Mouse (Mus musculus): ENCODE measurements around the gene Abcc4. TPM values are rescaled to one million over a fixed set of nuclear protein-coding genes. Genes with fewer than 3 reads are reported as not detected.
"Not testable (repeated sequence)": the region's sequence is repeated elsewhere in the genome, so short reads cannot be mapped to it uniquely, and the experiment has no call there.

Abcc4 gene
- polyA plus RNA-seq, 1 experiment from 2014 or later = 5.2 TPM

DNA sequence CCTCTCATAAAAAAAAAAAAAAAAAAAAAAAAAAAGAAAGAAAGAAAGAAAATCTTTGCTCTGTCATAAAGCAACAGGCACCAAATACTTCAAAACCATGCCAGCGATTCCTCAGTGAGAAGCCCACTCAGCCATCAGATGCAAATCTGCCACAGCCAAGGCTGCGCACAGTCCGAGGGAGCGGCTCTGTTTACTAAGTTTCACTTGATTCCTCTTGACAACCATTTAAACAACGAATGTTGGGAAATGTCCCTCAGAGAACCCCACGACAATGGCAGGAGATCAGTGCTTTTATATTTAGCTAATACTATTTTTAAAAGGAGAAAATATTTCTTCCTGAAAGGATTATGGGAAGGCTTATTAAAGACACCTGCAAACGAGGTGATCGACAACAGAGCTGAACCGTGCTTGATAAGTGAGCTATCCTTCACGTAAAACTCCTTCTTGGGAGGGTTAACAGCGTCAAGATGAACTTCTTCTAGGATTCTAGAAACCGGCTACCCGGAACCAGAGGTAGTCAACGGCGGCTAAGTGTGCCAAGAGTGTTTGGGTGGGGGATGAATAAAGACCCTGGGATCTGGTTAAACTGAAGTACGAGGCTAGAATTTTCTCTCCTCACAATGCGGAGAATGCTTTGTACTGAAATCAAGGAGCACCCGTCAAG lies 154.8 kb downstream of the Abcc4 start:
- Histone ChIP-seq H3K27me3 (ENCODE audit: control insufficient read depth, insufficient read depth, low read length) (no peaks in the 10 kb centered on the region), H3K36me3 (ENCODE audit: control insufficient read depth, insufficient read depth, low read length) (no peaks in the 10 kb centered on the region), H3K9ac (ENCODE audit: low read length) (peak overlapping the region; percentile 54), H3K4me1 (ENCODE audit: control insufficient read depth, insufficient read depth, low read length) (peaks cover 6% of the 10 kb centered on the region; the same call in 1 of the 2 replicates), H3K4me3 (replicated peaks; ENCODE audit: low read length) (peak overlapping the region; percentile 33), H3K27ac (ENCODE audit: low read length) (peak overlapping the region; percentile 25; the same call in 1 of the 2 replicates), H3K9me3 (replicated peaks; ENCODE audit: control insufficient read depth, low read length) (no peaks in the 10 kb centered on the region), H3K4me2 (ENCODE audit: low read depth, low read length) (peak overlapping the region; percentile 54)
- no peak for ATAC-seq (ENCODE audit: insufficient read depth, low FRiP score)
- WGBS = 13% methylated on average over 18 of the region's 18 CpGs

DNA sequence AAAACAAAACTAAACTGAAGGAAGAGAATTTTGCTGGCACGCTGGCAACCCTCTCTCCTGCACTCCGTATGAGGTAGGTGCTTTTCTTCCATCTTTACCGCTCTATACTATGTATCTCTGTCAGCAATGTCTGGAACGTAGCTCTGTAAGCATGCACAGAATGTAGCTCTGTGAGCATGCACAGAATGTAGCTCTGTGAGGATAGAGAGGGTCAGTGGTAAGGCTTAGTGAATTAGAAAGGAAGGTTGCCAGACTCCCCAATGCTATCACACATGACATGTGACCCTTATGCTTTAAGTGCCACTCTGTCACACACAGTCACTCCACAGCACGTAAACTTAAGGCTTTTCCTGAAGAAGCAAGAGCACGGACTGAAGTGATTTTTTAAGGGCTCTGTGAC lies 161.5 kb downstream of the Abcc4 start:
- Histone ChIP-seq H3K27me3 (ENCODE audit: control insufficient read depth, insufficient read depth, low read length) (no peaks in the 10 kb centered on the region), H3K4me2 (ENCODE audit: low read depth, low read length) (no peak overlapping the region), H3K4me1 (ENCODE audit: control insufficient read depth, insufficient read depth, low read length) (no peaks in the 10 kb centered on the region), H3K9ac (ENCODE audit: low read length) (no peak overlapping the region), H3K4me3 (replicated peaks; ENCODE audit: low read length) (no peak overlapping the region), H3K27ac (ENCODE audit: low read length) (no peak overlapping the region), H3K36me3 (ENCODE audit: control insufficient read depth, insufficient read depth, low read length) (no peaks in the 10 kb centered on the region), H3K9me3 (replicated peaks; ENCODE audit: control insufficient read depth, low read length) (no peaks in the 10 kb centered on the region; the same call in 1 of the 2 replicates)
- no peak; the same call in 1 of the 2 replicates for ATAC-seq (ENCODE audit: insufficient read depth, low FRiP score)
- 78% methylated on average over 6 of the region's 6 CpGs for WGBS

DNA sequence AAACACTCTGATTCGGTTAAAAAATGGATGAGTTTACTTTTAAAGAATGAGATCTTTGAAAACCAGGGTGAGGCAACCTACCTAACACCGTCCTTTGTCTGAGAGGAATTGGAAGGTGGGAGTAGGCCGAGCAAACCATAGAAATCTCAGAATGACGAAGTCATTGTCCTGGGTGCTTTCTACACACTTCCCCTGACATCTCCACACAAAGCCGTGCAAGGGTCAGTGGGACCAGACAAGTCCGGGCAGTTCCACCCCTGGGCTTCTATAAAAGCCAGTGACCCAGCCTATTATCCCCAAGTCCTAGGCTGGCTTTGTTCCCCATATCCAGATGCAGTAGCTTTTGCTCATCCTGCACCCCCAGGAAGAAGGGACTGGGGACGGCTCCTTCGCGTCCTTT lies 163.1 kb downstream of the Abcc4 start:
- Histone ChIP-seq H3K27ac (ENCODE audit: low read length) (no peak overlapping the region), H3K4me2 (ENCODE audit: low read depth, low read length) (no peak overlapping the region), H3K4me3 (replicated peaks; ENCODE audit: low read length) (no peak overlapping the region), H3K4me1 (ENCODE audit: control insufficient read depth, insufficient read depth, low read length) (no peaks in the 10 kb centered on the region), H3K36me3 (ENCODE audit: control insufficient read depth, insufficient read depth, low read length) (no peaks in the 10 kb centered on the region), H3K9me3 (replicated peaks; ENCODE audit: control insufficient read depth, low read length) (no peaks in the 10 kb centered on the region; the same call in 1 of the 2 replicates), H3K9ac (ENCODE audit: low read length) (no peak overlapping the region), H3K27me3 (ENCODE audit: control insufficient read depth, insufficient read depth, low read length) (no peaks in the 10 kb centered on the region)
- WGBS = 75% methylated on average over 9 of the region's 9 CpGs
- ATAC-seq (ENCODE audit: insufficient read depth, low FRiP score) = no peak

DNA sequence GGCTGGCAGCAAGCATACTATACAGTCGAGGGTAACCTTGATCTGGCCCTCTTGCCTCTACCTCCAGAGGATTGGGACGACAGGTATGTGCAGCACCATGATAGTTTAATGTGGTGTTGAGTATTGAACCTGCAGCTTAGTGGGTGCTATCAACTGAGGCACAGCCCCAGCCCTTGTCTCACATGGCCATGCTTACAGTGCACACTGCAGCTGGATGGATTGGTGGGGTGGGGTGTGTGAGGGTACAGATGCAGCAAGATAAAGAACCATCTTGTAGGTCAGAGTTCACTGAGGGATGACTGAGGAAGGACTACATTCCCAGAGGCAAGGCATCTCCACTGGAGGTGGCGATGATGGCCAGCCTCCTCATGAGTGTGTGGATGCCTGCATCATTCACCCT lies 174.5 kb downstream of the Abcc4 start:
- Histone ChIP-seq H3K9me3 (replicated peaks; ENCODE audit: control insufficient read depth, low read length) (no peaks in the 10 kb centered on the region), H3K9ac (ENCODE audit: low read length) (no peak overlapping the region), H3K4me3 (replicated peaks; ENCODE audit: low read length) (no peak overlapping the region), H3K4me2 (ENCODE audit: low read depth, low read length) (no peak overlapping the region), H3K36me3 (ENCODE audit: control insufficient read depth, insufficient read depth, low read length) (no peaks in the 10 kb centered on the region), H3K4me1 (ENCODE audit: control insufficient read depth, insufficient read depth, low read length) (no peaks in the 10 kb centered on the region), H3K27me3 (ENCODE audit: control insufficient read depth, insufficient read depth, low read length) (no peaks in the 10 kb centered on the region), H3K27ac (ENCODE audit: low read length) (no peak overlapping the region)
- 84% methylated on average over 3 of the region's 3 CpGs for WGBS
- no peak for ATAC-seq (ENCODE audit: insufficient read depth, low FRiP score)

DNA sequence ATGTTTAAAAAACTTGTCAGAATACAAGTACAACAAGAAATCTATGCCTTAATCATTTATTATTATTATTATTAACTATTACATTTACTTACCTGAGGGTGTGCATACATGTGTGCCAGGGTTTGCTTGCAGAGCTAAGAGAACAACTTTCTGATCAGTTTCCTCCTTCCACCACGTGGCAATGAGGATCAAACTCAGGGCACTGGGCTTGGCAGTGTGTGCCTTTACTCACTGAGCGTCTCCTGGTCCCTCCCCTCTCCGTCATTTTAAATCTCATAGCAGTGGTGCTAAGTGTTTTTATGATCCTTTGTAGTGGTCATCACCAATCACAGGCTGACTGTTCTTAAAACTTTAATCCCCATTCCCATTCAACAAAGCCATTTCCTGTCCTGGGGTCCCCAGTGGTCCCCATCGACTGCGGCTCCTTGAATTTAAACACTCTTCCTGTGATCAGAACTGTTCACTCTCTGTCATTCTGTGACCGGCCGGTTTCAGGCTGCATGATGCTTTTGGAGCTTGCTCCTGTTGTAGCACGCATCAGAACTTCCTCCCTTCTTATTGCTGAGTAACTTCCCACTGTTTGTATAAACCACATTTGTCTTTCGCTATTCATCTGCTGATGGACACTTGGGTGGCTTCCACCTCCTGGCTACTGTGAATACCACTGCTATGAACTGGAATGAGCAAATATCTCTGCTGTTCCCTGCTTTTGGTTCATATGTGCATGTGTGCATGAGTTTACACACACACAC lies 191.6 kb downstream of the Abcc4 start:
- WGBS = 38% methylated on average over 9 of the region's 9 CpGs
- H3K4me3 ChIP-seq (replicated peaks; ENCODE audit: low read length) = no peak overlapping the region
- no peaks in the 10 kb centered on the region for H3K36me3 ChIP-seq (ENCODE audit: control insufficient read depth, insufficient read depth, low read length)
- ATAC-seq (ENCODE audit: insufficient read depth, low FRiP score) = no peak
- no peaks in the 10 kb centered on the region for H3K9me3 ChIP-seq (replicated peaks; ENCODE audit: control insufficient read depth, low read length)
- no peaks in the 10 kb centered on the region for H3K27me3 ChIP-seq (ENCODE audit: control insufficient read depth, insufficient read depth, low read length)
- no peak overlapping the region for H3K4me2 ChIP-seq (ENCODE audit: low read depth, low read length)
- peaks cover 9% of the 10 kb centered on the region; the same call in 1 of the 2 replicates for H3K4me1 ChIP-seq (ENCODE audit: control insufficient read depth, insufficient read depth, low read length)
- H3K27ac ChIP-seq (ENCODE audit: low read length) = peak overlapping the region; percentile 58; the same call in 1 of the 2 replicates
- no peak overlapping the region for H3K9ac ChIP-seq (ENCODE audit: low read length)

DNA sequence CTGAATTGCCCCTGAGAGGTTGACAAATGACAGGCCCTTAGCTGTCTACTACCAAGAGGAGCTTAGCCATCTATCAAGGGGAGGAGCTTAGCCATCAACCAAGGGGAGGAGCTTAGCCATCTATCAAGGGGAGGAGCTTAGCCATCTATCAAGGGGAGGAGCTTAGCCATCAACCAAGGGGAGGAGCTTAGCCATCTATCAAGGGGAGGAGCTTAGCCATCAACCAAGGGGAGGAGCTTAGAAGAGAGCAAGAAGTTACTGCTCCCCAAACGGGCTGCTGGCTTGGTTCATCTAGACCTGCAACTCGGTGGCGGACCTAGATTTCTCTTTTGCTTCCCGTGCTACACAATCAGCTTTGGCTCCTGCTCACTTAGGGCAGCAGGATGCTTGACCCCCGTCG lies 194.3 kb downstream of the Abcc4 start:
- not testable (repeated sequence) for H3K36me3 ChIP-seq (ENCODE audit: control insufficient read depth, insufficient read depth, low read length); H3K4me3 ChIP-seq (replicated peaks; ENCODE audit: low read length); H3K9ac ChIP-seq (ENCODE audit: low read length); ATAC-seq (ENCODE audit: insufficient read depth, low FRiP score); H3K4me2 ChIP-seq (ENCODE audit: low read depth, low read length); H3K27ac ChIP-seq (ENCODE audit: low read length); H3K9me3 ChIP-seq (replicated peaks; ENCODE audit: control insufficient read depth, low read length); H3K27me3 ChIP-seq (ENCODE audit: control insufficient read depth, insufficient read depth, low read length)
- peaks cover 13% of the 10 kb centered on the region for H3K4me1 ChIP-seq (ENCODE audit: control insufficient read depth, insufficient read depth, low read length)
- 92% methylated on average over 6 of the region's 6 CpGs for WGBS

DNA sequence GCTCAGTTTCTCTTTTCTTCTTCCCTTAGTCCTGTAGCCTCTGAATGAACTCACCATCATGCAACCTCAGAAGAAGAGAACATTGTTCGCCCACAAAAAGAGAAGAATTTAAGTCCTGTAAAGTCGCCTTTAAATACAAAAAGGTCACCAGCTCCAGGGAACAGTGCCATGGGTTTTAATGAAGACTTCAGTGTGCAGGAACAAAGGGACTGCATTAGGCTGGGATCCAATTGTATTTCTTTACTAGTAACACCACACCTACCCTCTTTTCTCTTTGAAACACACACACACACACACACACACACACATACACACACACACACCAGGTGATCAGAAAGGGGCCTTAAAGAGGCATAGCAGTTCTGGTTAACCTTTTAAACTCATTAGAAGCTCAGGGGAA lies 195.2 kb downstream of the Abcc4 start:
- H3K9ac ChIP-seq (ENCODE audit: low read length) = no peak overlapping the region
- no peak overlapping the region for H3K4me2 ChIP-seq (ENCODE audit: low read depth, low read length)
- no peaks in the 10 kb centered on the region for H3K9me3 ChIP-seq (replicated peaks; ENCODE audit: control insufficient read depth, low read length)
- ATAC-seq (ENCODE audit: insufficient read depth, low FRiP score) = no peak
- H3K4me1 ChIP-seq (ENCODE audit: control insufficient read depth, insufficient read depth, low read length) = peaks cover 15% of the 10 kb centered on the region
- H3K27ac ChIP-seq (ENCODE audit: low read length) = peak overlapping the region; percentile 18; the same call in 1 of the 2 replicates
- H3K27me3 ChIP-seq (ENCODE audit: control insufficient read depth, insufficient read depth, low read length) = no peaks in the 10 kb centered on the region
- WGBS = 77% methylated on average over 2 of the region's 2 CpGs
- no peaks in the 10 kb centered on the region for H3K36me3 ChIP-seq (ENCODE audit: control insufficient read depth, insufficient read depth, low read length)
- H3K4me3 ChIP-seq (replicated peaks; ENCODE audit: low read length) = no peak overlapping the region

DNA sequence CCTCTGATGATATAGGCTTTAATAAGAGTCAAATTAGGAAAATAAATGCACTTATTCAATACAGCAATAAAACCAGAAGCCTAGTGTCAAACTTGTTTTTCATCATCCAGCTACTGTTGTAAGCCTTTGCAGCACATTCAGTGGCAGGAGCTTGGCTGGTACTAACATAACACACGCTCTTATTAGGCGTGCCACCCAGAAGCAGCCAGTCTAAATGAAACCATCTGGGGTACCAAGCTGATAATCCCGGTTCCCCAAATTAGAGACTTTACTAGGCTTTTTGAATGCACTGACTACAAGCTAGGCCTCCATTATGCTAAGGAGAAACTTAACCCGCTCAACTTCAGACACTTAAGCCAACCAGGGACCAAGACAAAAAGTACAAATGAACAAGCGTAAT lies 195.8 kb downstream of the Abcc4 start:
- H3K4me3 ChIP-seq (replicated peaks; ENCODE audit: low read length) = no peak overlapping the region
- no peak overlapping the region for H3K9ac ChIP-seq (ENCODE audit: low read length)
- 86% methylated on average over 5 of the region's 5 CpGs for WGBS
- peak overlapping the region; percentile 18; the same call in 1 of the 2 replicates for H3K27ac ChIP-seq (ENCODE audit: low read length)
- no peaks in the 10 kb centered on the region for H3K27me3 ChIP-seq (ENCODE audit: control insufficient read depth, insufficient read depth, low read length)
- H3K36me3 ChIP-seq (ENCODE audit: control insufficient read depth, insufficient read depth, low read length) = no peaks in the 10 kb centered on the region
- ATAC-seq (ENCODE audit: insufficient read depth, low FRiP score) = no peak
- peaks cover 15% of the 10 kb centered on the region for H3K4me1 ChIP-seq (ENCODE audit: control insufficient read depth, insufficient read depth, low read length)
- no peaks in the 10 kb centered on the region for H3K9me3 ChIP-seq (replicated peaks; ENCODE audit: control insufficient read depth, low read length)
- H3K4me2 ChIP-seq (ENCODE audit: low read depth, low read length) = no peak overlapping the region

DNA sequence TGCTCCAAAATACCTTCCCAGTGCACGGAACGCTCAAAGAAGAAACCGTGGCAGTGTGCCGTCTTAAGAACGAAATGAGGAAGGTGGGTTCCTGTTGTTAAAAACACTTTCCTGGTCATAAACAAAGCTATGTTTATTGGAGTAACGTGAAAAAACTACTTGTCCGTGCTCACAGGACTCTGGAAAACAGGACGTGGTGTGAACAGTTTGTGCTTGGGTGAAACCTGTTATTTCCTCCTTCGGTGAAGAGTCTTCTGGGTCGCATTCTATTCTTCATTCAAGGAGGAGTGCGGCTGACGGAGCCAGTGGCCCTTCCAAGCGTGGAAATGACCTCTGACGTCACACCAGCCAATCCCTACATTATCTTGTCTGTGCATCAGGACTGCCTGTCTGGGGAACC lies 198.2 kb downstream of the Abcc4 start:
- WGBS = 87% methylated on average over 14 of the region's 14 CpGs
- no peak for ATAC-seq (ENCODE audit: insufficient read depth, low FRiP score)

More for the DNA sequence above, 198.2 kb downstream of the Abcc4 start:
- peaks cover 12% of the 10 kb centered on the region for H3K4me1 ChIP-seq (ENCODE audit: control insufficient read depth, insufficient read depth, low read length)
- no peak overlapping the region for H3K4me2 ChIP-seq (ENCODE audit: low read depth, low read length)
- H3K4me3 ChIP-seq (replicated peaks; ENCODE audit: low read length) = no peak overlapping the region
- H3K36me3 ChIP-seq (ENCODE audit: control insufficient read depth, insufficient read depth, low read length) = no peaks in the 10 kb centered on the region
- no peaks in the 10 kb centered on the region for H3K27me3 ChIP-seq (ENCODE audit: control insufficient read depth, insufficient read depth, low read length)
- no peak overlapping the region for H3K9ac ChIP-seq (ENCODE audit: low read length)
- H3K27ac ChIP-seq (ENCODE audit: low read length) = no peak overlapping the region
- no peaks in the 10 kb centered on the region for H3K9me3 ChIP-seq (replicated peaks; ENCODE audit: control insufficient read depth, low read length)
